Mouse (Mus musculus): ENCODE data around the gene Pdgfa.

The Pdgfa gene

DNA sequence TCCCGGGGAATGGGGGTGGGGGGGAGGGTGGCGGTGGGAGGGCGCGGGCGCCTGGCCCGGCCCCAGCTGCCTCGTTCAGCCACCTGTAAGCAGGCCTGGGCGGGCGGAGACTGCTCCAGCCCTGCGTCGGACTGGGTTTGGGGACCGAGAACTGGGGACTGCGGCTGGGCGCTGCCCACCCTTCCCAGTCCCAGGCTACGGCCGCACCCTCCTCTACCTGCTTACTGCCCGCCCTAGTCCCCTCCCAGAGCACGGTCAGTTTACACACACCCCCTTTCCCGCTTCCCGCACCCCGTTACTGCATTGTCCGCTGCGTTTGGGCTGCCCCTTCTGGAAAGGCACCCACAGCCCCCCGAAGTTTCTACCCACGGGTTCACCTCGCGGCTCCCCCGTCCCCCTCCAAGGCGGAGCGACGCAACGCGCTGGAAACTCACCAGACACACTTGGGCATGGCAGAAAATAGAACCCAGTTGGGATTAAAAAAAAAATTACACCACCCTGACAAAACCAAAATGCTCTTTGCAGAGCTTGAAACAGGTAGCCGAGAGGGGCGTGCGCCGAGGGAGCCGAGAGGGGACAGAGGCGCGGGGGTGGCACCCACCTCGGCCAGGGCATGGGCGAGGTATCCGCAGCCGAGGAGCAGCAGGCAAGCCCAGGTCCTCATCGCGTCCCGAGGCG, 2.9 kb downstream of the Pdgfa start:
- DNase-seq: peak; percentile 14

DNA sequence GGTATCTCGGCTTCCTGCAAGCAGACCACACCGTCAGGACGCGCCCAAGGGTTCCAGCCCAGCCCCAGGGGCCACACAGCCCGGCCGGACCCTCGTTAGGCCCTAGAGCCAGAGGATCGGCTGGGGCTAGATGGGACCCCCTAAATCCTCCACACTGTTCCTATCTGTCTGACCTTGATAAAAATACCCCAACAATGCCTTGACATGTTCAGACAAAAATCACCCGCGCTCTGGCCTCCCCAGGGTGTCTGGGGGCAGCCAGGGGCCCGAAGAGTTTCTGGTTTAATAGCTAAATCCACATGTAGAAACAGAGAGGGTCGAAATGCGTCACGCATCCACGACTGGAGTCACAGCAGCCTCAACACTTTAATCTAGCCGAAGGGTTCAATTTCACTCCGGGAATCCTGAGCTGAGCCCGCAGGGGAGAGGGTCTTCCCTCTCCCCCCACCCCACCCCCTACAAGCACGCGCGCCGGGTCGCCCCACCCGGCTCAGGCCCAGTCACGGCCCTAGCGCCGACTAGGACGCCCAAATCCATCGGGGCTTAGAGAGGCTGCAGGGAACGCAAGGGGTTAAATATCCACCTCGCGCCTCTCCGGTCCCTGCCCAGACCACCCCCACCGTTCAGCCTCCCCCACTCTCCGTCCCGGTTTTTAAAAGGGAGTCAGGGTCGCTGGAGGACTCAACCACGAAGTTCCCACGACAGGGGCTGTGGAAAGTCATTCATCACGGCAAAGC, 3.6 kb downstream of the Pdgfa start:
- DNase-seq: no peak

DNA sequence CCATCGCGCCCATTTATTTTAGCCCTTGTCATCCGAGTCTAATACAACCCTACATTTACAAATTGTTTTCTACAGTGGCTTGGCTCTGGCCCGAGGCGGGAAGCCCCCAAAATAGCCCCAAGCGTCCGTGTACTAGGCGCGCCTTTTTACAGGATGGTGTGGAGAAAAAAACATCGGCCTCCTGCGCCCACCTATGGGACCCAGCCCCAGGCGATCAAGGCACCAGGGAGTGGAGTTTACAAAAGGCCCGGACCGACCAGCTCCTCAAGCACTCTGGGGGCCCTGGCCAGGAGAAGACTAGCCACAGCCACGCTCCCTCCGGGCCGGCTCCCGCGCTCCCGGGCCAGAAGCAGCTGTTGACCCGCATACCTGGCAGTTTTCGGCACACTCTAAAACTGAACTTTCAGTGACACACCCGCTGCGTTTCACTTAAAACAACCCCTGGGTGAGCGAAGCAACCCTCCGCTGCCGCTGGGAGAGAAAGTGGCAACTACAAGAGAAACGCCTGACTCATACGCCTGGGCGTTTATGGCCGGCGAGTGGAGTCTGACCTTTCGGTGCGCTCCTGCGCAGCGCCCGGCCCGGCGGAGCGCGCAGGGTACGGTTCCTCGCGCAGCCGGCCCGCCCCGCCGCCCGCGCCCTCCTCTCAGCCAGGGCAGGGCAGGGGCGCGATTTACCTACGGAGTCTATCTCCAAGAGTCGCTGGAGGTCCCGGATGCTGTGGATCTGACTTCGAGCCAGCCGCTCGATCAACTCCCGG, 4.4 kb downstream of the Pdgfa start:
- DNase-seq: peak; percentile 13

DNA sequence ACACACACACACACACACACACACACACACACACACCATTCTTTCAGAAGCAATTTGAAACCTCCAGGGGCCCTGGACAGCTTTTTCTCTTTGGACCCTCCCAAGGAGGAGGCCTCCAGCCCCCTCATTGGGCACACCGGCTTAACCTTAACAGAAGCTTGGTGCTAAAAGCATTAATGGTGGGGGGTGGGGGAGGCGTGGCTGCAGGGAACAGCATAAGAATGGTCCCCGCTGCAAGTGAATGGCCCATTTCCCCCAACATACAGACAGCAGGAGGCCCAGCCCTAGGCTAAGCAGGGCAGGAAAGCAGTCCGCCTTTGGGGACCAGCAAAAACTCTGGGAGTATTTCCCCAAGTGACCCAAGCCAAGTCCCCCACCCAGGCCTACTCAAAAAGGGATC, 5.4 kb downstream of the Pdgfa start:
- no peak for DNase-seq

DNA sequence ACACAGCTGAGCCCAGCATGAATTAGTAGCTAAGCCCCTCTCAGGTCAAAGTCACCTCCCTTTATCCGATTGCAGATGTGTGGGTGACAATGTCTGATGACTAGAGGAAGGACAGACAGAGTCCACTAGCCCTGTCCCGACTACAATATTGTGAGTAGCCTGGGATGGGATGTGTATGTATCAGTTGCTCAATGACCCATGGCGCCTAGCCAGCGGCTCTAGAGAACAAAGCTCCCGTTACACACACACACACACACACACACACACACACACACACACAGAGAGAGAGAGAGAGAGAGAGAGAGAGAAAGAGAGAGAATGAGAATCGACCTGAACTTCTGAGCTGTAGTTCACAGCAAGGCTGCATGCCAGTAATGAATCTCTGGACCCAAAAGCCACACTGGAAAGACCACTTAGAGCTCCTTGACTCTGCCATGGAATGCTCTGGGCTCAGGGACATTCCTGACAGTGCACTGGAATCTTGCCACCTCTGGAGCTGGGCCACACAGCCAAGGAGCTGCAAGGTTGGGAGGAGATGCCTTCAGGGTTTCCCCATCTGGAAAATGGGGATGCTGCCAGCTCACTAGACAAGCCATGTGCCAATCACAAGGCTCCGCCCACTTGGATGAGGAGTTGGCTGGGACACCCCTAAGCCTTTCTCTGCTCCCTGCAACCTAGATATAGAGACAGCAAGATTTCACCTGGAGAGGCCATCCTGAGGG, 6.3 kb downstream of the Pdgfa start:
- no peak for DNase-seq

DNA sequence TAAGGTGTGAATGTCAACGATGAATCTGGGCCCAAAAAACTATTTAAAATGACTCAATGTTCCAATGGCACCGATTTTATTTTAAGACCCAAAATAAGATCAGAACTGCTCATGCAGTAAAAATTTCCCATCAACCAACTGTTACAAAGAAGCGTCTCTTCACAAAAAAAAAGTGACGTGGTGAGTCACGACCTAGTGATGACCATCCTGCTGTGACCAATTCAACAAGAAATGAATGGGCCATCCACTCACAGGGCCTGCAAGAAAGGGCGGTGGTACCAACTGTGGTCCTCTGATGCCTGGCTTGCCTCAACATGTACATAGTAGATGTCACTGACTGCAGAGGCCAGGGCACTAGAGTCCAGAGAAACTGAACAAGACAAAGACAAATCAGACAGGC, 7.6 kb downstream of the Pdgfa start:
- no peak for DNase-seq

DNA sequence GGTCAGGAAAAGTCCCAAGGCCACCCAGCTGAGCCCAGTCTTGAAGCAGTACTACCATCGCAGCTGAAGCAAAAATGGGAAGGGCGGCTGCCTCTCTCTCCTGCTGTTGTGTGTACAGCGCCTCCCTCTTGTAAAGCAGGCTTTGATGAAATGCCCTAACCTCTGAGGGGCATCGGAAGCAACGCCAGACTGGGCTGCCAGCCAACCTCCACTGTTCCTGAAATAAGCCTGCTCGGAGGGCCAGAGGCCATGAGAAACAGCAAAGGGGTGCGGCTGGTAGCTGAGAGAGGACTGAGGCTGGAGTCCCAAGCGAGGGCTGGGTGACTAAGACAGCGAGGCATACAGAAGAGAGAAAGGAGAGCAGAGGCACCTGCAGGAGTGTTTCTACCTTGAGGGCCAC, 8.4 kb downstream of the Pdgfa start:
- no peak for DNase-seq

DNA sequence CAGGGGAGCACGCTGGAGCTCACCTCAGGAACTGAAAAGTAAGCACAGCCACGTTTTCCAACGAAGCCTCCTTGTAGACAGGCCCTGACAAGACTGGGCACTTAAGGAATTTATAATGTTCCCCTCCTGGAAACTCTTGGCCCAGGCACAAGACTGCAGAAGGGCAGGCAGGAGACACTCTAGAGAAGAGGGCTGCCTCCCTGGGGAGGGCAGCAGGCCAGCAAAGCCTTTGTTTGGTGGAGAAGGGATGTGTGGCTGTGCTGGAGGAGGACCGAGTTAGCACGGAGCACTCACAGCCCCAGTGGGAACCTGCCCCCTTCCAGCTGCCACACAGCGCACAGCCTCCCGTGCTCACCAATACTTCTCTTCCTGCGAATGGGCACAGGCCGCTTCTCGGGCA, 9.2 kb downstream of the Pdgfa start:
- DNase-seq: no peak

DNA sequence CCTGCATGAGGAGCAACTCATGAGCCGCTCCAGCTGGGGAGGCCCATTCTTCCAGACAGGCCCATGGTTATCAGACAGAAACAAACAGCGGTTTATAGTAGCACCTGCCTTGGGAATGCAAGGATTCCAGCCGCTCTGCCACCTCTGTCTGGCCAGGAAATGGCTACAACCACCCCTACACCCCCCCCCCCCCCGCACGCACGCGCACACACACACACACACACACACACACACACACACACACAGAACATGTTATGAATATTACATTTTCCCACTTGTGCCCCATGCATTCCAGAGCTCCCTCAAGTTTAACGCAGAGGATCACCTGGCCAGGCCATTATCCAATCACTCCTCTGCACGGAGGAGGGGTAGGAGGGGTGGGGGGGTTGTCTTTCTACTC, 15.2 kb downstream of the Pdgfa start:
- no peak for DNase-seq

DNA sequence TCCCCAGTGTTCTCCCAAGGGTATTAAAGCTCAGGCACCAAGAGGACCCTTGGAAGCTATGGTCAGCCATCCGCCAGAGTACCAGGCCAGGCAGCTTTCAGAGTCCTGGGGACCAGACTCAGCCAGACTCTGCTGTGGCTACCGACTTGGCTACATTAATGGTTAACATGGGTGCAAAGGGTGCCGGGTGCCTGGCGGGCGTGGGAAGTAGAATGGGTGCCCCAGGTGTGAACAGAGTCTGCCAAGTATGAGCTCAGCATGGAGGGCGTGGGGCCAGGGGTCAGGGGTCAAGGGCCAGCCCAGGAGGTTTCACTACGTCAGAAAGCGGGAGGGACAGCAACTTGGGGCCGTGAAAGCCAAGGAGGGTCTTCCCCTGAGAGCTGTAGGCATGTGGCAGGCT, 16.6 kb downstream of the Pdgfa start:
- no peak for DNase-seq

DNA sequence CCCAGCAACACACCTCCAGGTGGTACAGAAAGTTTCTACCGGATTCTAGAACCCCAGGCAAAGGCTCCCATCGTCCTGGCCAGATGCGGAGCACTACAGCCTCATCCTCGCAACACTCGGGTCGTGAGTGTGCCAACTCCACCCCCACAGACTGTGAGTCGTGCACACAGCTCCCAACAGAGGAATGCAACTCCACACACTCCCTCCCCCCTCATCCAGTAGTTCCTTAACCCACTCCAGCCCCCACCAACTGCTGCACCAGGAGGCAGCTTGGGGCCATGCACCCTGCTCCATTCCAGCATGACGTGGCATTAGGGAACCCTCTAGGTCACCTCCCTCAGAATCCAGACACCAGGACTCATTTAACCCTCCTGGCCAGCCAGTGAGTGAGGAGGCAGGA, 17.3 kb downstream of the Pdgfa start:
- no peak for DNase-seq

DNA sequence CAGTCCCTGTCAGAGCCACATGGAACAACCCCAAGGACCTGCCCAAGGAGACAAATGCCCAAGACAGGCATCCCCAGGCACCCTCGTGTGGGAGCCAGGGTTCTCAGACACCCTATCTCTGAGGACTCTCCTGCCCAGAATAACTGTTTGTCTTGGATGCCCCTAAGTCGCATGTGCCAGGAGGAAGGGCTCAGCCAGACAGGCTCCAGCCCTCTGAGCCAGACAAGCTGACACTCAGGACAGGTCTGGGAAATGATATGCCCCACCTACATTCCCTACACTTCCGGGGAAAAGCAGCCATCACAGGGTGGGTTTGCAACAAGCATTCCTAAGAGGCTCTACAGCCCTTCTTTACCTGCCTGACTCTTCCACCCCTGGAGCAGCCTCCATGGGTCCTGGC, 19.4 kb downstream of the Pdgfa start:
- no peak for DNase-seq

DNA sequence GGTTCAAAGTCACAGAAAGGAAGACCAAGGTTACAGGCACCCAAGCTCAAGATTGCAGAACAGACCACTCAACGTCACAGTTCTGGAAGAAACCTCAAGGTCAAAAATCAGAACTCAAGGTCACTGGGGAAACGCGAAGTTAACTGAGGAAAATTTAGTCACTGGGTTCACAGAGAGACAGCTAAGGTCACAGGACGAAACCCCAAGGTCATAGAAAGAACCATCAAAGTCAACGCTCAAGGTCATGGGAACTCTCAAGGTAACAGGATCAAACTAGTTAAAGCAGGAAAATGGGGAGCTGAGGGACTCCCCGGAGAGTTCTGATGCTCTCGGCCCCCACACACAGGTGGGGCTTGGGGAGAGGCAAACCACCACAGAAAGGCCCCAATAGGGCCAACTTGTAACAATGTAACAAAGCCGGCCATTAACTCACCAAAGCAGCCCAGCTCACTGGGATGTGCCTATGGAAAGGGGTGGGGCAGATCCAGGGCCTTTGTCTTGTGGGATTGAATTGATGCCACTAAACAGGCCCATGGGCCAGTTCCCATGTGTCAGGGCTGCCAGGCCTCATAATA, 22.2 kb downstream of the Pdgfa start:
- DNase-seq: no peak

DNA sequence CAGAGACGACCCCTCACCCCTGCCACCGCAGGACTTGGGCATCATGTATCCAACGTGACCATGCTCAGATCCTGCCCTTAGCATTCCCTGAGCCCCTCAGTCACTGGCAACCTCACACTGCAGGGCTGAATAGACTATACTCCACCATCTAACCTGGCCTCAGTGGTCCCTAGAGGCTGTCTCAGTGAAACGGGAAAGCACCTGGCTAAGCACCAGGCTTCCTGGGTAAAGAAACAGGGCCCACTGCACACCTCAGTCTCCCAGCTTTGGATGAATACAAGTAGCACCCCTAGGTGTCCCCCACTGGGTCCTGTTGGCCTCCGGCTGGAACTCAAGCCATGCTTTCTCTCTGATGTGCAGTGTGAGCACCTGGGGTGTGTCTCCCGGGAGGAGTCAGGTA, 23.7 kb downstream of the Pdgfa start:
- DNase-seq: no peak

DNA sequence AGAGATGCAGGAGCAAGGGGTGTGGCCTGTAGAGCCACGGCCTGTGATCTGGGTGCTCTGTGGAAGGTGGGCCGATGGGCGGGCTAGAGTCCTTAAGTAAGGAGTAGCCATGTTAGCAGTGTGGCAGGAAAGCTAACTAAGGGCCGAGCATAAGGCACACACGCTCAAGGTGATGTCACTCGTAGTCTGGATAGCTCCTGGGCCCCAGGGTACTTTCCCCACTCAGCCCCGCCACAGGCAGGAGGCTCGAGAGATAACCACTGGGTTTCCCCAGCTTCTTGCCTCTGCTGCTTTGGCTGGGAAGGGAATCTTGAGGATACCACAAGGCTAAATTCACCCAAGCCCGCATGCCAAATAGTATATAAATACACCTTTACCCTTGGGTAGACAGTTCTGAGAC, 25.8 kb downstream of the Pdgfa start:
- no peak for DNase-seq

DNA sequence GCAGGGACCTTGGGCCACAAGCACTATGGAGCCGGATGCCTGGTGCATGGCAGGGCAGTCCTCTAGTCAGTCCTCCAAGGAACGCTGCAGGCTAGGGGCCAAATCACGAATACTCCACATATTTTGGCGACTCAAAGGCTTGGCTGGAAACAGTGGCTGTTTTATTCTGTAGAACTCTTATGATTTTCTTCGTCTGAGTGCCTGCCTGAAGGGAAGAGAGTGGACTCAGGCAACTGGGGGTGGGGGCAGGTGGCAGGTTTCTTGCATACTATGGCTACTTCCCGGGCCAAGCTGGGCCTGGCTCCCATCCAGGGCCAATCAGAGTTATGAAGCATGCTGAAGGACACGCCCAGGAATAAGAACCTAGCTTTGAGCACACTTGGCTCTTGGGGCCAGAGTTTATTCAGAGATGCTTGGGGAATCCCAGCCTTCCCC, 27.1 kb downstream of the Pdgfa start:
- DNase-seq: no peak

DNA sequence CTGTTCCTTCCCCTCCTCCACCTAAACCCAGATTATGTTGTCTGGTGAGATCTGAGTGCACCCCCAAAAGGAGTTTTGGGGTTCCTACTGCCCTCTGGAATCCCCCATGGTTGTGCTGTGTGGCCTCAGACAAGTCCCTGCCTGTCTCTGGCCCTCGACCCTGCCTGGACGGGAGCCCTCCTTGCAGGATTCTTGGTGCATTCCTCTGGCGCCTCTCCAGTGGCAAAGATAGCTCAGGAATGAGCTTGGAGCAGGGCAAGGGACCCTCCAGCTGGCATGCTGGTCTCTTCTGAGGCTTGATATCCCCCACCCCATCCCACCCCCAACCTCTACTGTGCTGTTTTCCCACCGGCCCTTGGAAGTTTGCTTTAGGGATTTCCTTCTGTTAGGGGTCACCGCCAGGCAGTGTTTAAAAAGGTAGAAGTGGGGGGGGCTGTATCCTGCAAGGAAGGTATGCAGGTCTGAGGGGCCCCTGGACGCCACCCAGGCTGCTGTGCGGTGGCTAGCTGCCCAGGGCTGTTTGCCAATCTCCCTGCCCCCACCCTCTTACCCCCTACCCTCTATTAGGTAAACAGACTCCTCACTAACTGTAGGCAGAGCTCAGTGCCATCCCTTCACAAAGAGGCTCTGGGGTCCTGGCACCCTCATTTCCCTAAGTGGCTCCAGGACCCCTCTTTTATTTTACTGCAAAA, 31.0 kb downstream of the Pdgfa start:
- DNase-seq: no peak

DNA sequence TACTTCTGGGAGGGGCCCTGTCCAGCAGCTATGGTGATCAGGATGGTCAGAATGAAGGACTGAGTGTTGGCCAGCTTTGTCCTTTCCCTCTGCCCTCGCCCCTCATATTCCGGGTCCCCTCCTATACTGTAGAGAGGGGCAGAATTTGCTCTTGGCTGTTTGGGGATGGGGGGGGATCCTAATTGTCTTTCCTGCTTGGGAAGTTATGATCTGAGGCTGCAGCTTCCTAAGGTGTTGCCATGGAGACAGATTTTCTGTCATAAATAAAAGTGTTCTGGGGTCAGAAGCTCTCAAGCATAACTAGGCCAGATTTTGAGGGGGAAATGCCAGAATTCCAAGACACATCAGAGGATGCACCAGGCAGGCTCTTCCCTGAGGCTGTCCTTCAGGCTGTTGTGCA, 31.6 kb downstream of the Pdgfa start:
- no peak for DNase-seq

DNA sequence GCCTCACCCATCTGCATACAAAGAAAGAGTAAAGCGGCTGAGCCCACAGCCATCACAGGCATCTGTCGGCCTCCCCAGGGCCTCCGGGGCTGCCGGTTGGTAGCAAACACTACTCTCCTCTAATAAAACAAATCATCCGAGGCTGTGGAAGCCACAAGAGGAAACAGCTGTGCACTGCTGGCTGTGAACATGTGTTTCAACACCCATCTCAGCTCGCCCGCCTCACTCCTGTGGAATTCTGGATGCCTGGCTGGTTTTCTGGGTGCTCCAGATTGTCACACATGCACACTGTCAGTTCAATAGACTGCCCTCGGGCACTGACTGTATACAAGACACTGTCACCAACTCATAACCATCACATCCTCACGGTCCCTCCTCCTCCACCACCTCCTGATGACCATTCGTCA, 40.7 kb downstream of the Pdgfa start:
- no peak for DNase-seq

DNA sequence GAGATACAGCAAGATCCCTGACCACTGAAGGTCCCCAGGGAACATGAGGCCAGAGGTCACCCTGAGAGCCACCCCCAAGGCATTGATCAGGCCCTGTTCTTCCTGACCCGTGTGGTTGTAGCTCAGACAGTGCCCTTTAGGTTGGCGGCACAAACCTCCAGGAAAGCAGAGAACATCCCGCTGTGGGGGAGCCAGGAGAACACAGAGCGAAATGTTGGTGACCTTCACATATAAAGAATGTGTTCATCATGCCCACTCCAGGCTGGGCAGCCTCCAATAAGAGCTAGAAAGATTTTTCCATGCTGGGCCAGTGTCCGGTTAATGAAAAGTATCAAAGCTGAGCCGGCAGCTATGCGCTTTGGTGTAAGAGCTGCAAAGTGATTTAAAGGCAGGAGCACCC, 43.2 kb downstream of the Pdgfa start:
- DNase-seq: no peak

DNA sequence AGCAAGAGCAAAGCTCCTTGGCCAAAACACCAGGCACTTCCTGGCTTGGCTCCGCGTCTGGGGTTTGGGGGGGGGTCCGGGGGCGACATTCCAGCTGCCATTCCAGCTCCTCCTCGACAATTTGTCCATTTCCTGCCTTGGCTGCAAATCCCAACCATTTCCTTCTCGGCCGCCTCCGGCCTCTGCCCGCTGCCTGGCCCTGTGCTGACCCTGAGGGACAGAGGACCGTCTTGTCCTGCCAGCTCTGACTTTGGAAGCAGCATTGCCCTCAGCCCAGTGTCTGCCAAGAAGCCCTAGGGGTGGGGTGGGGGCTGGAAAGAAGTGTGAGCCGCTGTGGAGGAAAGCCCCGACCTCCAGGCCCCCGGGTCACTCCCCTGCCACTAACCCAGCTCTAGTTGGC, 44.2 kb downstream of the Pdgfa start:
- no peak for DNase-seq

DNA sequence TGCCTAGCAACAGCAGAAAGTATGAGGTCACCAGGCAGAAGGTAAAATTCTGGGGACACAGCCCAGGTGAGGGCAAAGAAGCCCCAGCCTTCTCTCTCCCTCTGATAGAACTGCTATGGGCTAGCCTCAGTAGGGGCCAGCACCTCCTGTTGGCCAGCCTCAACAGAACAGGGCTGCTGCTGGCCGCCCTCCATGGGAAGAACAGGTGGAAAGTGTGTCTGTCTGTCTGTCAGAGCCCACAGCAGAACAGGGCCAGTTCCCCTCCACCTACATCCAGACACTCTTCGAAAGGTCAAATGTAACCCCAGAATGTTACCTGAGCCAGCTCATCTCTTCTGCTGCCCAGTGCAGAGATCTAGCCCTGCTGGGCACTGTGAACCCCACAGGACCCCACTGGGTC, 45.9 kb downstream of the Pdgfa start:
- no peak for DNase-seq

DNA sequence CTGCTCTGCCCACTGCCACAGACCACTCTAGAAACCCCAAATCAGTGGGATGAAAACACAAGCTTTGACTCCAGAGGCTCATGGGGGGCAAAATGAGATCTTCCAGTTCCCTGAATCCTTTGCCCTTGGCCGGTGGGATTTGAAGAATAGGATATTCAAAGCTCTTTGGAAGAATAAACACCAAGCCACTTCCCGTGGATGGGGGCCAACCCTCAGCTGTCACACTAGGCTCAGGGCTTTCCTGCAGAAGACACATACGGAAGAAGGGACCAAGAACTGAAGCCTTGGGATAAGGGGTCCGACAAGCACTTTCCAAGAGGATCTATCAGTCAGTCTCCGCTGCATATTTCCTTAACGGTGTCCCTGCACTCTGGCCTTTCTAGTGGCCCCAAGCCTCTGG, 48.0 kb downstream of the Pdgfa start:
- DNase-seq: no peak
